Mouse (Mus musculus) erythroblast, embryonic 14.5 days (primary cell): ENCODE data around the gene Man2a2. TPM values are rescaled to one million over a fixed set of nuclear protein-coding genes. Genes with fewer than 3 reads are reported as not detected.

Experiments
- H3K27me3 ChIP-seq: 2 replicates; pipeline ENCODE4 v1.6.1; 2012; ENCODE audit warnings: inconsistent platforms; ENCODE audit not compliant: control insufficient read depth
- H3K36me3 ChIP-seq: 2 replicates; pipeline ENCODE4 v1.6.1; 2012; ENCODE audit warnings: mild to moderate bottlenecking, inconsistent platforms; ENCODE audit not compliant: control insufficient read depth
- H3K4me1 ChIP-seq: 2 replicates; pipeline ENCODE4 v1.6.1; 2012; ENCODE audit warnings: inconsistent platforms; ENCODE audit not compliant: control insufficient read depth
- H3K4me3 ChIP-seq: replicated peaks from 2 replicates; pipeline ENCODE3; 2012; ENCODE audit warnings: moderate library complexity, mild to moderate bottlenecking, inconsistent platforms
- H3K9me3 ChIP-seq: 2 replicates; pipeline ENCODE4 v1.6.1; 2012; ENCODE audit warnings: low read length, inconsistent platforms, mixed read lengths; ENCODE audit not compliant: control insufficient read depth
- GATA1 ChIP-seq: IDR thresholded peaks from 2 replicates; pipeline ENCODE4 v1.6.1; 2012; ENCODE audit warnings: low read length, inconsistent platforms, mixed read lengths
- TAL1 ChIP-seq: IDR thresholded peaks from 3 replicates; pipeline ENCODE4 v1.6.1; 2012; ENCODE audit warnings: low read length, inconsistent platforms, mixed read lengths
- polyA plus RNA-seq: library from polyadenylated mRNA; stranded (reverse); fragments of >175 nt; gene quantifications from 2 replicates; pipeline ENCODE4 v1.2.3, GENCODE M21; 2012

Gene Man2a2
- polyA plus RNA-seq, 1 experiment = 0.05 TPM

DNA sequence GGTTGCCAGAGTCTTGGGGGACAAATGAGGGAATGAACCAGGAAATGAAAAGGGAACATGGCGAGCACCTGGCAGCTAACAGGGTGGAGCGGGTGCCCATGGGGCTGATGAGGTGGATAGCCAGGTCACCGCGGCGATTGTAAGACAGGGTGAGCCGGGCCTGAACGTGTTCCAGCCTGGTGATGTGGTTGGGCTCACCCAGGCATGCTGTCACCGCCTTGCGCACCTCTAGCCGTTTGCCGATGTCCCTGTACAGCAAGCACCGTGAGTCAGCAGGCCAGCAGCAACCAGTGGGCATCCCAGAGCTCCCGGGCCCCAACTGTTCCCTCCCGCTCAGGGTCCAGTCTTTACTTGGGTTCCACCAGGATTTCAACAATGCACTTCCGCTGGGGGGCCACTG is 20.9 kb upstream of the Man2a2 start:
- TF ChIP-seq TAL1 = no peak
- no peak for TF ChIP-seq GATA1
- no peak overlapping the region for H3K4me3 ChIP-seq
- peaks cover 25% of the 10 kb centered on the region for H3K27me3 ChIP-seq
- H3K9me3 ChIP-seq = no peaks in the 10 kb centered on the region; the same call in 1 of the 2 replicates
- H3K4me1 ChIP-seq = peaks cover 16% of the 10 kb centered on the region
- H3K36me3 ChIP-seq = peaks cover 51% of the 10 kb centered on the region

DNA sequence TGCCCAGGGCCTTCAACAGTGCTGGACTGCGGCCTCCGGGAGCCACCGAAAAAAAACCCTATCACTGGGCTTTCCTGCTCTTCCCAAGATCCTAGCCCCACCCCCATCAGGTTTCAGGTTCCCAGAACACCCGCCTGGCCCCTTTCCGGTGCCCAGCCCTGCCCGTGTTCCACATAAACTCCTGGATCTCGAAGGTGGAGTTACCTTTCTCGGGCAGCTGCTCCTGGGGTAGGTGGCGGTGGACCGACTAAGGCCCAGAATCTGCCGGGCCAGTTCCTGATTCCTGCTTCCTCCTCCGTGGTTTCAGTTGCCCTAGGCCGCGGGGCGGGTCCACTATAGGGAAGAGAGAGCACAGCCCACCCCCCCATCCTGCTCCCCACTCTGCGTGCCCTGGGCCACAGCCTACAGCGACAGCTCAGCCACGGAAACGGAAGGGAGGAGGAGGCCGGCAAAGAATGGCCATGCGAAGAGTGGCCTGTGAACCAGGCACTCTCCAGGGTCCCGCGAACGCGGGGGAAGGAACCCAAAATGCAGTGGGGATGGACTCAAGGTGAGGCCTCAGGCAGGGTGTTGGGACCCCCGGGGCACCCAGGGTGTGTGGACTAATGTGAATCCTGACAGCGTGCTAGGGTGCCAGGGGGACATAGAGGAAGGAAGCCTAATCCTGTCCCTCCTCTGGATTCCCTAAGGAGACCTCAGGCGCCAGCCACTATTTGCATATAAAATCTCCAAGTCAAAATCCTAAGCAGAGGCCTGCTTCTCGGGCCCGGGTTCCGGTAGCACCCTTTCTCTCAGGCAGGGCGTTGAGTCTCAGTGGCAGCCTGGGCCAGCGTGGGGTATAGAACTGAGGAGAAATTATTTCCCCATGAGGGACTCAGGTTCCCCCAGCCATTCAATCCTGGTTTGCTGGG is 16.7 kb upstream of the Man2a2 start, which contains the start of gene Fes:
TSS of gene Fes (minus strand) at position 314 of the 911 bp plus-strand sequence.
- peaks cover 42% of the 10 kb centered on the region for H3K27me3 ChIP-seq
- H3K36me3 ChIP-seq = peaks cover 27% of the 10 kb centered on the region
- peaks cover 15% of the 10 kb centered on the region for H3K4me1 ChIP-seq
- peak within 1 kb of the TSS; percentile 30 for H3K4me3 ChIP-seq
- TF ChIP-seq TAL1 = no peak
- TF ChIP-seq GATA1 = no peak
- no peaks in the 10 kb centered on the region; the same call in 1 of the 2 replicates for H3K9me3 ChIP-seq

DNA sequence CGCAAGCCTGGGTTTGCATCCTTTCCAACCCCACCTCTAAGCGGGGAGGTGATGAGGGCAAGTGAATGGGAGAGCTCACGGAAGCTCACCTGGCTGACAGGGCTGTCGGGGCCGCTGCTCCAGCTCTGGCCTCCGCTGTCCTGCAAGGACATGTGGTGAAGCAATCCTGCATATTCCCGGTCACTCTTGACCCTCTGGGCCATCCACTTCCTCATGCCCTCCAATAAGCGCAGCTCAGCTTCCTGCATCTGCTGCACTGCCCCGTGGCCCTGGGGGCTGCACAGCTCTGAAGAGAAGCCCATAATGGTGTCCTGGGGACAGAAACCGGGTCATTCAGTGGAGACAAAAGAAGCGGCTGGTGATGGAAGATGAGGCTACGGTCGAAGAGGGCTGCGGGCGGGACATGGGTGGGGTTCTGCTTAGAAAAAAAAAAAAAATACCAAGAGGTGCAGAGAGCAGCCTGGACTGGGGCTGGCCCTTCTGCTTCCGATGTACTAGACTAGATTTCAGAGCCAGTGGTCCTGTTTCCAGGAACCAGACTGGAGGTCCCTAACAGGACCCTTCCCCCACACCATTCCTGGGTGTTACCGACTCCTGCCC is 16.0 kb upstream of the Man2a2 start:
- peaks cover 42% of the 10 kb centered on the region for H3K27me3 ChIP-seq
- H3K4me3 ChIP-seq = peak overlapping the region; percentile 15
- peaks cover 15% of the 10 kb centered on the region for H3K4me1 ChIP-seq
- H3K9me3 ChIP-seq = no peaks in the 10 kb centered on the region; the same call in 1 of the 2 replicates
- TF ChIP-seq GATA1 (no peak), TAL1 (no peak)
- peaks cover 19% of the 10 kb centered on the region for H3K36me3 ChIP-seq

DNA sequence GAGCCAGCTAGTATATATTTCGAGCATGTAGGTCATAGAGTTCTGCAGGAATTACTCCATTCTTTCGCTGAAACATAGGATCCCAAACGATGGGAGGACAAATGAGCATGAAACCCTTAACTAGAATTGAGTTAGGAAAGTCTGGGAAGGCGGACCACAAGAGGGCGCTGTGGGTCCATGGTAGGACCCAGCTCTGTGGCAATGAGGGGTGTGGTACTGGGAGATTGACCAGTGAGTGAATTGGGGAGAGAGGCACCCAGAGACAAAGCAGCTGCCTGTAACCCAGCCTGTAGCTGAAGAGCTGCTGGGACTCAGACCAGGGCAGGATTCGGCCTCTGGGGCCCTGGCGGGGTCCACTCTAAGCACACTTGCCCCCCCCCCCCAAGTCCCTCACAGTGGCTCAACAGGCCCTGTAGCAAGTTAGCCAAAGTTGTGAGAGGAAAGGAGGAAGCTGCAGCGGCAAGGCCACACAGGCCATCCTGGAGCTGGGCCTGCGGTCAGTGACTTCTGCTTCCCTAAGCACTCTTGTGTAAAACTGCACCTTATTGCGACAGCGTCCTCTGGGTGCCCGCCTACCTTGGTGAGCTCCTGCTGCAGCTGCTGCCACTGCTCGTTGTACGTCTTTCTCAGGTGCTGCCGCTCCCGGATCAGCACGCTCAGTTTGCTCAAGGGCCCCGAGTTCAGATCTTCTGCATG is 15.2 kb upstream of the Man2a2 start:
- Histone ChIP-seq H3K27me3 (peaks cover 42% of the 10 kb centered on the region), H3K36me3 (peaks cover 13% of the 10 kb centered on the region), H3K9me3 (no peaks in the 10 kb centered on the region; the same call in 1 of the 2 replicates), H3K4me1 (peaks cover 15% of the 10 kb centered on the region), H3K4me3 (peak overlapping the region; percentile 15)
- no peak for TF ChIP-seq GATA1
- TF ChIP-seq TAL1 = no peak

DNA sequence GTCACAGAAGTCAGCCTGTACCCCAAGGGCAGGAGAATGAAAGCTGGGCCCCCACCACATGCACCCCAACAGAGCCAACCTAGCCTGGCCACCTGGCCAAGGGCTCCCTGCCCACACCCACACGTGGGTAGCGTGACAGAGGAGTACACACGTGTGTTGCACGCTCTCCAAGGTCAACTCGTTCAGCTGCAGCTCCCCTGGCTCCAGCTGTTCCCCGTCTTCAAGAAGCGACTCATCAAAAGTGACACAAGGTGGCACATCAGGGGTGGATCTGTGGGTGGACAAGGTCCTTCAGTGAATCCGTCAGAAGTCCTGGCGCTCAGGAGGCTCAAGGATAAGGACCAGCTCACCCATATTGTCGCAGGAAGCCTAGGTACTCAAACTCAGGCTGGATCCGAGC is 11.7 kb upstream of the Man2a2 start:
- H3K27me3 ChIP-seq = peaks cover 25% of the 10 kb centered on the region
- no peaks in the 10 kb centered on the region; the same call in 1 of the 2 replicates for H3K9me3 ChIP-seq
- no peak overlapping the region for H3K4me3 ChIP-seq
- H3K4me1 ChIP-seq = peaks cover 13% of the 10 kb centered on the region
- no peak for TF ChIP-seq TAL1
- no peaks in the 10 kb centered on the region for H3K36me3 ChIP-seq

DNA sequence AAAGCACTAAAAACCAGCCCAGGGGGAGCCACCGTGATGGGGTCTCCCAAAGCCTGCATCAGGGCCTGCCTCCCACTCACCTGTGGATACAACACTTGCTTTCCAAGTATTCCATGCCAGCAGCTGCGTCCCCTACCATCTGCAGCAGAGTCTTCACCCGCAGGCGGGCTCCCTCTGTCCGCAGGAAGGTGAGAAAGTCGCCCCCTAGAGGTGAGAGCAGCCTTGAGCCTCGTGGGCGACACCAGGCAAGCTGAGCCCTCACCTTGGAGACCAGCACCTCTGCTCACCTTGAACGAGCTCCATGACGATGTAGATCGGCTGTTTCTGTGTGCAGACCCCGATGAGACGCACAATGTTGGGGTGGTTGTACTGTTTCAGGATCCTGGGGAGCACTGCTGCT is 8.4 kb upstream of the Man2a2 start:
- H3K36me3 ChIP-seq = no peaks in the 10 kb centered on the region
- TF ChIP-seq GATA1 (no peak), TAL1 (no peak)
- no peaks in the 10 kb centered on the region for H3K4me1 ChIP-seq
- no peaks in the 10 kb centered on the region for H3K9me3 ChIP-seq
- H3K4me3 ChIP-seq = no peak overlapping the region
- H3K27me3 ChIP-seq = no peaks in the 10 kb centered on the region

DNA sequence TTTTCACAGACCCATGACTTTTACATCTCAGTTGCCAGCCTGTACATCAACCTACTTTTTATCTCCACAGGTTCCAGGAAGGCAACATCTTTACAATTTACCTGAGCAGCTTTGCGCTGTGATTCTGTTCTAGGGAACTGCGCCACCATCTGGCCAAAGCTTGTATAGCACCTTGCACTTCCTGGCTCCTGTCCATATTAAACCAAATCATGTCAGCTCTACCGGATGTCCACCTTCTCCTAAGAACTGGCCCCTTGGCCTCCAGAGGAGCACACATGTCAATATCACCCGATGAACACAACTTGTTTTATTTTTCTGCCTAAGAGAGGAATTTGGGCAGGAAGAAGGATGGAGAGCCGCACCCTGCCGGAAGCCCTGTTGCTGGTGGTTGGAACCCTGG is 6.3 kb upstream of the Man2a2 start:
- no peaks in the 10 kb centered on the region for H3K4me1 ChIP-seq
- no peak overlapping the region for H3K4me3 ChIP-seq
- H3K36me3 ChIP-seq = no peaks in the 10 kb centered on the region
- TF ChIP-seq GATA1 (no peak), TAL1 (no peak)
- H3K27me3 ChIP-seq = peaks cover 3% of the 10 kb centered on the region
- H3K9me3 ChIP-seq = no peaks in the 10 kb centered on the region

DNA sequence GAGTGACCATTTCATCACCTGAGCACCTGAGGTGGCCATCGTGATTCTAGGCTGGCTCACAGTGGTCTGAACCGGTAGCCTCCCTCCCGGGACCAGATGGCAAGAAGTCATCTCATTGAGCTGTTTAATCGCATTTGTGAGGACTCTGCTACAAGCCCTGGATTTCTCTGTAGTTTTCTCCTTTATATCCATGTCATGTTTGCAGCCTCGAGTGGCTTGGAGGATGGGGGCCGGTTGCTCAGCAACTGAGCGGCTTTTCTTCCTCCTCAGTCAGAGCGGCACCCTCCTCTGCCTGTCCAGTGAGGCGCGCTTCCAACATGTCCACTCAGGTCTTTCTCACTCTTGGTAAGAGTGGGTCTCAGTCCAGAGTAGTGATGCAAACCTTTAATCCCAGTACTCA is 5.0 kb upstream of the Man2a2 start:
- no peaks in the 10 kb centered on the region for H3K36me3 ChIP-seq
- no peaks in the 10 kb centered on the region for H3K9me3 ChIP-seq
- H3K27me3 ChIP-seq = peaks cover 16% of the 10 kb centered on the region
- H3K4me1 ChIP-seq = peaks cover 5% of the 10 kb centered on the region
- no peak overlapping the region for H3K4me3 ChIP-seq
- TF ChIP-seq TAL1 (no peak), GATA1 (no peak)
